Mouse (Mus musculus): ENCODE results near the gene Gm6367.
"Not testable (repeated sequence)": the region's sequence is repeated elsewhere in the genome, so short reads cannot be mapped to it uniquely, and the experiment has no call there.

Gm6367 gene

GRCm38 (mm10) chr5:94988326-94988725 lies at the start of gene Gm6367:
Gm6367 (plus strand) TSS chr5:94988626.
- not testable (repeated sequence) for DNase-seq

Data from embryo, embryonic 11 days (tissue).